Mouse (Mus musculus): ENCODE data around the gene Pelo. TPM values are rescaled to one million over a fixed set of nuclear protein-coding genes. Genes with fewer than 3 reads are reported as not detected.

Pelo gene
- polyA plus RNA-seq, 1 experiment from 2014 or later = 4.9 TPM

- DNase-seq (ENCODE audit: low spot score) (no peak), ATAC-seq (ENCODE audit: low FRiP score, low TSS enrichment) (no peak)
- Histone ChIP-seq H3K4me3 (ENCODE audit: low read depth, low read length) (no peak overlapping the region), H3K27ac (replicated peaks) (no peak overlapping the region), H3K9me3 (ENCODE audit: control insufficient read depth, low read length) (no peaks in the 10 kb centered on the region), H3K9ac (ENCODE audit: low read length) (no peak overlapping the region), H3K27me3 (ENCODE audit: control insufficient read depth, insufficient read depth, low read length) (no peaks in the 10 kb centered on the region), H3K4me1 (replicated peaks; ENCODE audit: control insufficient read depth, insufficient read depth) (peaks cover 4% of the 10 kb centered on the region), H3K36me3 (ENCODE audit: control insufficient read depth, insufficient read depth, low read length) (peaks cover 3% of the 10 kb centered on the region; the same call in 1 of the 2 replicates), H3K4me2 (replicated peaks; ENCODE audit: low read depth) (no peak overlapping the region)
- WGBS = 57% methylated on average over 3 of the region's 3 CpGs
- TF ChIP-seq EP300 (optimal IDR thresholded peaks at IDR 0.05) = no peak
- TF ChIP-seq CTCF (IDR thresholded peaks at IDR 0.05; ENCODE audit: low read depth) = no peak
Measured at GRCm38 (mm10) chr13:115091511-115091910, 1.5 kb upstream of the Pelo start.

DNA sequence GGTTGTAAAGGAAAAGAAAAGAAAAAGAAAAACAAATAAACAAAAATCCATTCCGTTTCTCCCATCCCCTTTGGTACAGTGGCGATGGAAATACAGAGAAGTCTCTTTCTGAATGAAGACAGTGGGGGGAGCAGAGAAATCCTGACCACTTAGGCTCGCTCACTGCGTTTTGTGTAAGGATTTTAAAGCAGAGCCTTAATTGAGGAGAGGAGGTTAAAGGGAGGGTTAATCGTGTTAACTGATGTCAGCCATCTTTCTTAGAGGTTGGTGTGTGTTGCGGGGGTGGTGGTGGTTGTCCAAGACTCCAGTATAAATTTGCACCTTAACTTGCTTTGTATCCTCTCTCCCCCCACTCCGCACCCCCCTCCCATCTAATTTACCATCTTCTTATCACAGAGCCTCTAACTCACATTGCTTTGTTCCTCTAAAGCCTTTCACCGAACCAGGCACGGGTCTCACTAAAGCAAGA lies 1.0 kb upstream of the Pelo start:
- DNase-seq (ENCODE audit: low spot score) (no peak), ATAC-seq (ENCODE audit: low FRiP score, low TSS enrichment) (no peak)
- WGBS = 46% methylated on average over 9 of the region's 9 CpGs
- Histone ChIP-seq H3K4me3 (ENCODE audit: low read depth, low read length) (peak overlapping the region; percentile 62), H3K9me3 (ENCODE audit: control insufficient read depth, low read length) (no peaks in the 10 kb centered on the region), H3K27me3 (ENCODE audit: control insufficient read depth, insufficient read depth, low read length) (no peaks in the 10 kb centered on the region), H3K4me1 (replicated peaks; ENCODE audit: control insufficient read depth, insufficient read depth) (no peaks in the 10 kb centered on the region; the same call in none of the 2 replicates), H3K27ac (replicated peaks) (peak overlapping the region; percentile 89), H3K9ac (ENCODE audit: low read length) (no peak overlapping the region), H3K4me2 (replicated peaks; ENCODE audit: low read depth) (peak overlapping the region; percentile 91), H3K36me3 (ENCODE audit: control insufficient read depth, insufficient read depth, low read length) (peaks cover 3% of the 10 kb centered on the region; the same call in 1 of the 2 replicates)
- TF ChIP-seq CTCF (IDR thresholded peaks at IDR 0.05; ENCODE audit: low read depth) = no peak
- no peak for TF ChIP-seq EP300 (optimal IDR thresholded peaks at IDR 0.05)

DNA sequence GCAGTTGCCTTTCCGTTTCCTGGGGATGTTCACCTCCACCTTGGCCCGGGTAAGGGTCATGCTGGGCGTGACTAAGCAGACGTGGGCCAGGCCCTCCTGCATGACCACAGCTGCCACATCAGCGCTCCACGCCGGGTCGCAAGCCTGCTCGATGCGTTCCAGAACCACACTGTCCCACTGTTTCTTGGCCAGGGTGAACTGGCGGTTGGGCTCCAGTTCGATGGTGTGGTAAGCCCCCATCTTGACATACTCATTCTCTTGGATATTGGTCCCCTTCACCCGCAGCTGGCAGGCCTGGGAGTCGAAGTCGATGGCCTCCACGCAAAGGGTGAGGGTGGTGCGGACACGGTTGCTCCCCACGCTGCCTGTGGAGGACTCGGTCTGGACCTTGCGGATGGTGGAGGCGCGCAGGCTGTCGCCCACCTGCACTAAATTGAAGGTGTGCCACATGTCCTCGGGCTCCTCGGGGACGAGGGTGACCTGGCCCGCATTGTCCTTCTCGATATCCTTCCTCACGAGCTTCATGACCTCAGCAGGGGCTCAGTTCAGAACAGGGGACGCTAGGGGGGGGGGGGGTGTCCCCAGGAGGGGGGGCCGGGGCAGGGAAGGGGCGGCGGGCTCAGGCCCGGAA lies 476 bp downstream of the Pelo start:
- Histone ChIP-seq H3K36me3 (ENCODE audit: control insufficient read depth, insufficient read depth, low read length) (peaks cover 3% of the 10 kb centered on the region; the same call in 1 of the 2 replicates), H3K9ac (ENCODE audit: low read length) (peak overlapping the region; percentile 76), H3K9me3 (ENCODE audit: control insufficient read depth, low read length) (no peaks in the 10 kb centered on the region), H3K4me1 (replicated peaks; ENCODE audit: control insufficient read depth, insufficient read depth) (no peaks in the 10 kb centered on the region; the same call in 1 of the 2 replicates), H3K4me3 (ENCODE audit: low read depth, low read length) (peak overlapping the region; percentile 62), H3K27me3 (ENCODE audit: control insufficient read depth, insufficient read depth, low read length) (no peaks in the 10 kb centered on the region), H3K4me2 (replicated peaks; ENCODE audit: low read depth) (peak overlapping the region; percentile 91), H3K27ac (replicated peaks) (peak overlapping the region; percentile 89)
- 6% methylated on average over 32 of the region's 35 CpGs for WGBS
- TF ChIP-seq EP300 (optimal IDR thresholded peaks at IDR 0.05) (no peak), CTCF (IDR thresholded peaks at IDR 0.05; ENCODE audit: low read depth) (no peak)
- ATAC-seq (ENCODE audit: low FRiP score, low TSS enrichment) (peak; percentile 55), DNase-seq (ENCODE audit: low spot score) (peak; percentile 58)

DNA sequence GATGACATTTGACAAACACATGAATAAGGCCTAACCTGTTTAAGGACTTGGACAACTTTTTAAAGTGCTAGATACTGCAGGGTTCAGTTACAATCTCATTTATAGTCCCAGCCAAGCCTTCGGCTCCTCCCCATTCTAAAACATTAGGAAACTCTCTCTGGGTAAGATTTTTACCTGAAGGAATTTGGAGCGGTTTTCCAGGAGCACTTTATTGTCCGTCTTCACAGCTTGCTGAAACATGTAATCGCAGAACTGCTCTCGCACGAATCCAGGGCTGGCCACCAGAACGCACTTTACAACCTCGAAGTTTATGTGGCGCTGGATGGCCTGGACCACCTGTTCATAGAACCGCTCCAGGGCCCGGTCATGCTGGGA lies 979 bp downstream of the Pelo start:
- 35% methylated on average over 11 of the region's 11 CpGs for WGBS
- H3K4me1 ChIP-seq (replicated peaks; ENCODE audit: control insufficient read depth, insufficient read depth) = no peaks in the 10 kb centered on the region; the same call in 1 of the 2 replicates
- H3K9ac ChIP-seq (ENCODE audit: low read length) = peak overlapping the region; percentile 76
- H3K36me3 ChIP-seq (ENCODE audit: control insufficient read depth, insufficient read depth, low read length) = peaks cover 3% of the 10 kb centered on the region; the same call in 1 of the 2 replicates
- DNase-seq (ENCODE audit: low spot score) = no peak
- peak overlapping the region; percentile 62 for H3K4me3 ChIP-seq (ENCODE audit: low read depth, low read length)
- no peaks in the 10 kb centered on the region for H3K9me3 ChIP-seq (ENCODE audit: control insufficient read depth, low read length)
- no peak for ATAC-seq (ENCODE audit: low FRiP score, low TSS enrichment)
- no peak for TF ChIP-seq CTCF (IDR thresholded peaks at IDR 0.05; ENCODE audit: low read depth)
- peak overlapping the region; percentile 89; the same call in 1 of the 2 replicates for H3K27ac ChIP-seq (replicated peaks)
- peak overlapping the region; percentile 91 for H3K4me2 ChIP-seq (replicated peaks; ENCODE audit: low read depth)
- no peaks in the 10 kb centered on the region for H3K27me3 ChIP-seq (ENCODE audit: control insufficient read depth, insufficient read depth, low read length)

DNA sequence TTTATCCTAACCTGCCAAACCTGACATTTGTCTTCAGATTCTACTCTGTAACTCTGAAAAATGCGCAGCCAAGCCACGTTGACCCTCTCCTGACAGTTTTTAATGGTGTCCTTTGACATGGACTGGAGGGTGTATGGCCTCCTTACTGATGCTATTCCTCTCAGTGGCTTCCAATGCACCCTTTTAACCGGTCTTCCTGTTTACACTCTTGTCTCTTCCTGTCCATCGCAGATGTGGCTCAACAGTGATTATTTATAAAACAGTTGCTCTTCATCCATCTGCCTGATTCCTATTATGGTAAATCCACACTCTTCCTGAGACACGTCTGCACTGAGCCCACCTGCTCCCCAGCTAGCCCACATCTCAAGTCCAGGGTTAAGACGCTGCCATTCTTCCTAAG lies 4.0 kb downstream of the Pelo start:
- H3K9ac ChIP-seq (ENCODE audit: low read length) = no peak overlapping the region
- no peaks in the 10 kb centered on the region for H3K9me3 ChIP-seq (ENCODE audit: control insufficient read depth, low read length)
- DNase-seq (ENCODE audit: low spot score) = no peak
- 58% methylated on average over 6 of the region's 6 CpGs for WGBS
- TF ChIP-seq CTCF (IDR thresholded peaks at IDR 0.05; ENCODE audit: low read depth) (no peak), EP300 (optimal IDR thresholded peaks at IDR 0.05) (no peak)
- no peaks in the 10 kb centered on the region; the same call in 1 of the 2 replicates for H3K4me1 ChIP-seq (replicated peaks; ENCODE audit: control insufficient read depth, insufficient read depth)
- H3K27ac ChIP-seq (replicated peaks) = no peak overlapping the region
- peaks cover 3% of the 10 kb centered on the region; the same call in 1 of the 2 replicates for H3K36me3 ChIP-seq (ENCODE audit: control insufficient read depth, insufficient read depth, low read length)
- no peaks in the 10 kb centered on the region for H3K27me3 ChIP-seq (ENCODE audit: control insufficient read depth, insufficient read depth, low read length)
- no peak overlapping the region for H3K4me3 ChIP-seq (ENCODE audit: low read depth, low read length)
- H3K4me2 ChIP-seq (replicated peaks; ENCODE audit: low read depth) = no peak overlapping the region
- no peak for ATAC-seq (ENCODE audit: low FRiP score, low TSS enrichment)

DNA sequence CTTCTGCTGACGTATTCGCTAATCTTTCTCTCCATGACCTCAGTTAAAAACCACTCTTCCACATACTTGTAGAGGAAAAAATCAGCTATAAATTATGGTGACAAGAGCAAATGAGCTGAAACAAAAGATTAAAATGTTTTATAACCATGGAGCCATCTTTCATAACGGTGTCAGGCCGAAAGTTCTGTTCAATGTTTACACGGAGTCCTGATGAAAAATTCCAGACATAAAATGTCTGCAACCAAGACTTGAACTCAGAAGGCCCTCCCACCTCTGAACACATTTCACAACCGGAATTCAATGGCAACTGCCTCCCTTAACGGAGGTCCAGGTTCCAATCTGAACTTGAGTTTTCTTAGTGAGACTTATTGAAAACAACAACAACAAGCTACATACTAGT lies 7.6 kb downstream of the Pelo start:
- Histone ChIP-seq H3K9ac (ENCODE audit: low read length) (no peak overlapping the region), H3K27me3 (ENCODE audit: control insufficient read depth, insufficient read depth, low read length) (no peaks in the 10 kb centered on the region), H3K9me3 (ENCODE audit: control insufficient read depth, low read length) (no peaks in the 10 kb centered on the region), H3K27ac (replicated peaks) (no peak overlapping the region), H3K4me3 (ENCODE audit: low read depth, low read length) (no peak overlapping the region), H3K4me2 (replicated peaks; ENCODE audit: low read depth) (no peak overlapping the region), H3K36me3 (ENCODE audit: control insufficient read depth, insufficient read depth, low read length) (no peaks in the 10 kb centered on the region), H3K4me1 (replicated peaks; ENCODE audit: control insufficient read depth, insufficient read depth) (peaks cover 3% of the 10 kb centered on the region; the same call in 1 of the 2 replicates)
- WGBS = 62% methylated on average over 7 of the region's 7 CpGs
- no peak for TF ChIP-seq EP300 (optimal IDR thresholded peaks at IDR 0.05)
- no peak for TF ChIP-seq CTCF (IDR thresholded peaks at IDR 0.05; ENCODE audit: low read depth)
- ATAC-seq (ENCODE audit: low FRiP score, low TSS enrichment) (no peak; the same call in 1 of the 2 replicates), DNase-seq (ENCODE audit: low spot score) (no peak)

Data from stomach, postnatal 0 days (tissue).